Mouse (Mus musculus) kidney, postnatal 4 days (tissue): Measurements from ENCODE around the gene Ttc13.

Source experiments
- DNase-seq, 2 experiments: peaks; one replicate each; pipeline ENCODE4 v3.0.0; 2021; ENCODE audit warnings: mixed read lengths in 2 of 2

Ttc13 gene

DNA sequence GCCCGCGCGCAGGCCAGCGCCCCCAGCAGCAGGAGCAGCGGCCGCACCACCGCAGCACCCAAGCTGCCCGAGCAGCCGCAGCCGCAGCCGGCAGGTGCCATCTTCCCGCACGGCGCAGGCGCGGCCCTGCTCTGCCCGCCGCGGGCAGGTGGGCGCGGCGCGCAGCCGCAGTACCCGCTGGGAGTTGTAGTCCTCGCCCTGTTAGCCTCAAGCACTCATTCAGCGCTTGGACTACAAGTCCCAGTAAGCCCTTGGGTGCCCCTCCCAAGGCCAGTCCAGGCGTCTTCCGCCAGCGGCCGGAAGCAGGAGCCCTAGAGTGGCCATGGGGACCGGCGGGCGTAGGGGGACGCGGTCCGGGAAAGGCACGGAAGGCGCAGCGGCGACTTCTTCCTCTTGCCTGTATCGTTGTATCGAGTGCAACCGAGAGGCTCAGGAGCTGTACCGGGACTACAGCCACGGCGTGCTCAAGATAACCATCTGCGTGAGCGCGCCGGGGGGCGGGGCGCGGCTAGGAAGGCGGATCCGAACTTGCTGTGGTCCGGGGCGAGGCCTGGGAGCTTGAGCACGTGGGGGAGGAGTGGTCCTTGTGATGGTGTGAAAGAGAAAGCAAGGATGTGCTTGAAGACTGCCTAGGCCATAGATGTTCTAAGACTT lies at the start of gene Ttc13, which contains the start of gene Arv1:
Gene Ttc13, minus strand, starts transcription at position 122 of the 654 bp plus-strand sequence.
Gene Arv1, plus strand, starts transcription at position 278 of the 654 bp plus-strand sequence.
- peak; percentile 95 to 97 for DNase-seq

- no peak for DNase-seq
Observed at GRCm38 (mm10) chr8:124763061-124763460, 41.3 kb upstream of the Ttc13 start.

GRCm38 (mm10) chr8:124758544-124758943 lies 36.8 kb upstream of the Ttc13 start:
- DNase-seq: peak; percentile 80 to 81

GRCm38 (mm10) chr8:124756601-124757000 lies 34.8 kb upstream of the Ttc13 start:
- no peak for DNase-seq

DNA sequence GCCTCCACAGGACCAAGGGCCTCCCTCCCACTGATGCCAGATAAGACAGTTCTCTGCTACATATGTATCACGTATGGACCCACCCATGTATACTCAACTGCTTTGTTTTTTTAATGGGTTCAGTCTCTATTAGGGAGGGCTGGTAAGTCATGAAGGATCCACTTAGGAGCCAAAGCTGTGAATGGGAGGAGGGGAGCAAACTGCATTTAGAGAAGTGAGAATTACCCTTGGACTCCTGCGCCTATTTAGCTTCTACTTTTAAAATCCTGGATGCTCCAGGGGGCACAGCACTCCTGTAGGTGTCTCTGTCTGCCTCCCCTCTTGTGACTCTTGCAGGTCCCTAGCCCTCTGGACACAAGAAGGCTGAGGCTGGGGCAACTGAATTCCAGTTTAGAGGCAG lies 34.4 kb upstream of the Ttc13 start:
- DNase-seq: no peak

DNA sequence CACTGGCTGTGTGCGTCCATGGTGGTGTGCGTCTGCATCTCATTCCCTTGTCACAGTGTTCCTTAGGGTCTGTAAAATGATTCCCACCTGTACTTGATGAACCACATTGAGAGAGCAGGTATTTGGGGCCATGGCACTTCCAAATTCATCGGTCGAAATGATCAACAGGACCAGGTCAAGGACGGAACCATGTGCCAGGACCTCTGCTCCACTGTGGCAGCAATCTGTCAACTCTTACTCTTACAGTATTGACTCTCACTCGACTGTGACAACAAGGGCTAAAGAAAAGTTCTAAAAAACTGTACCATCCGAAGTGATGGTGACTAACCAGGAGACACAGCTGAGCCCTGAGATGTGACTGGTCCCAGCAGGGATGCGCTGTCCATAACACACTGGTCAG lies 33.7 kb upstream of the Ttc13 start:
- DNase-seq: no peak

DNA sequence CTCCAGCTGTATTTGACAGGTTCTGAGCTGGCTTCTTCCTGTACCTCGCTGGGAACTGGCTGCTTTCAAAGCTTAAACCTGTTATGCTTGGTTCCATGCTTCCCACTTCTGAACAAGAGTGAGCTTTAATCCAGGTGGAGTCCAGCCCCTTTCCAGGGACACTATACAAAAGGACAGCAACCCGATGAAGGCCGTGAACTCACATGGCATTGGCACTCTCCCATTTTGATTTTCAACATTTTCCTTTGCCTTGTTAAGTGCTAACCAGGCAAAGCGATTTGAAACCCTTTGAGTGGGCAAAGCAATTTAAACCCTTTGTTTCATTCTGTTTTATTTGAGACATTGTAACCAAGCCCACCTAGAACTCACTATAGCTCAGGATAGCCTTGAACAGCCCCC lies 33.0 kb upstream of the Ttc13 start:
- no peak for DNase-seq

DNA sequence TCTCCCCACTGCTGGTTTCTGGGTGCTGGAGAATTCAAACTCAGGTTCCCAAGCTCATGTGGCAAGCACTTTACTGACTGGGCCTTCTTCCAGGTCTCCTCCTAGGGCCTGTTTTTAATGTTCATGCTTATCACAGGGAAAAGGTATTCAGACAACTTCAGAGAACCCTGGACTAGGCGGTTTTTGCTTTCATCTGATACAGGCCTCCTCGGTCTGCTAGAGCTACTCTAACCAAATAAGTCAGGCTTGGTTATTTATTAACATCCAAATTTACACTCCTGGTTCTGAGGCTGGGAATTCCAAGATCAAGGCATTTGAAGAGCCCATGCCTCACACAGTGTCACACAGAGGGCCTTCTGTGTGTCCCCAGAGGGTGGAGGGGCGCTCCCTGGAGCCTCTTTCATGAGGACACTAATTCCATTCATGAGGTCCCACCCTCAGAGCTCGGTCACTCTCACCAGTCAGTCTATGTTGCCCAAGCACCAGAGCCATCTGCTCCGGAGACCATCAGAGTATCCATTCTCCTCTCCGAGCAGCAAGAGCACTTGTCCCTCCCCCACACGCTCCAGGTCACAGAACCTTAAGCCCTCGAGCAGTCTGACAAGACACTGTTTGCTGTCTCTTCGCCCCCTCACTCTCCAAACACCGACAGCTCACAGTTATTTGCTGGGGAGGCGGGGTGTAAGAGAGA lies 32.5 kb upstream of the Ttc13 start:
- DNase-seq: peak; percentile 54 to 73

- no peak for DNase-seq
Observed at GRCm38 (mm10) chr8:124752325-124752862, 30.6 kb upstream of the Ttc13 start.

DNA sequence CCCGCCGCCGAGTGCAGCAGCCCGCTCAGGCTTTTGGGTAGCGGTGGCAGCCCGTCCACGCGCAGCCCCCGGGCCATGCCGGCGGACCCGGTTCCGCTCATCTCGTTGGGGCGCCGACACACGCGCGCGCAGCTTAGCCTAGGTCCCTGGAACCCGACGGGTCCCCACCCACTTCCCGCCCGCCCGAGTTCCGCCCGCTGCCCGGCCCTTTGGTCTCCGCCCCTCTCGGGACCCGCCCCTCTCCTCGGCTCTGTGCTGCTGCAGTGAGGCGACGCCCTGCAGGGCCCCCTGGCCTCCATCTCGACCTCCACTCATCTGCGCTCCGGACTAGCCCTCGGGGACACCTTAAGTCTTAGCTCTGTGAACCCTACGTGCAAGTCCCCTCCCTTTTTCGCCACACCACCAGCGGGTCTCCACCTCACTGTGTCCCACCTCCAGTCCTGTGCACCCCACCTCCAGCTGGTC lies 30.0 kb upstream of the Ttc13 start, which contains the start of gene Fam89a:
Gene Fam89a, minus strand, starts transcription at position 124 of the 465 bp plus-strand sequence.
- peak; percentile 80 to 86 for DNase-seq

GRCm38 (mm10) chr8:124751191-124751590 lies 29.4 kb upstream of the Ttc13 start:
- peak; percentile 43 to 65 for DNase-seq

DNA sequence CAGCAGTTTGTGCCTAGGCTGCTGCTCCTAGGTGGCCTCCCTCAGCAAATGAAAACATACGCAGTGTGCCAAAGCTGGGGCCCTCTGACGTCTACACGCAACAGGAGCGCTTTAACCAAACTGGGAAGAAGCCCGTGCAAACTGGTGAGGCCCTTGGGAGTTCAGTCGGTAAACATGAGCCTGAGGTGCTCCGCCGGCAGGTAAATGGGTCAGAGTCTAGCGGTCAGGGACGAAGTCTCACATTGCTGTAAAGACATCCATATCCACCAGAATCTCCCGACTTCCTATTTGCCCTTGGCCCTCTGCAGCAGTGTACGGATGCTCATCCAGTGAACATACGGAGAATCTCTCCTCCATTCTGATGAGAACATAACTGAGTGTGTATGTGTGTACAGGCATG lies 24.9 kb upstream of the Ttc13 start:
- DNase-seq: no peak

DNA sequence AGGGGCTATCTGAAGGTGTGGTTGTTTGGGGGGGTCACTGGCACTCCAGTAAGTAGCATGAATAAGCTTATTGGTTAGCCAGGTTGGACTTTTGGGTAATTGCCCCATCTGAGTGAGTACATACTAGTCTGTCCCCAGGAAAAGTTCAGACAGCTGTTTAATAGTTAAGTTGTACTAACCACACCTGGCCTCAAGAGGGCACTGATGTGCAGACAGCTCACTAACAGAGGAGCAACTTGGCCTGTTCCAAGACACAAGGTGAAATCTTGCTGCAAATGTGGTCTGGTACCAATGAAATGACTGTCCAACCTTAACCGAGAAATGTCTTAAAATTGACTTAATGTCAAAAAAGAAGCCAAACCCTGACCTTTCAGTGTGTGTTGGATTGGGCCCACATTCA lies 17.5 kb upstream of the Ttc13 start:
- peak; percentile 43 to 51 for DNase-seq

- no peak for DNase-seq
Observed at GRCm38 (mm10) chr8:124735371-124735911, 13.7 kb upstream of the Ttc13 start.

DNA sequence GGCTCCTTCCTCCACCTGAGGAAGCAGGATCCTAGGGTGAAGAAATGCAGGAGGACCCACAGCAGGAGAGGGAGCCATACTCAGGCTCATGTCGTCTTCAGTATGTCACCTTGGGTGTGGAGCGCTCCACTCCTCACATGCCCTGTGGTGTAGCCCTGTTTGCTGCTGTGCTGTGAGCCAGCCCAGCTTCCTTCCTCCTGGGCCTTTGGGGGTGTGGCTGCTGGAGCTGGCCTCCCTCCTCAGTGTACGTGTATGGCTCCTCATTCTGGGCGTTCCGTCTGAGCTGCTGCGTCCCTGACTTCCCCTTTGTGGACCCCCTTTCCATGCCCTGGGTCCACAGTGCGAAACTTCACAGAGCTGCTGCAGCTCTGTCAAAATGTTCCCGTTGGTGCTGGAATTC lies 11.0 kb upstream of the Ttc13 start:
- DNase-seq: no peak

GRCm38 (mm10) chr8:124724301-124724700 lies 2.5 kb upstream of the Ttc13 start:
- no peak for DNase-seq

DNA sequence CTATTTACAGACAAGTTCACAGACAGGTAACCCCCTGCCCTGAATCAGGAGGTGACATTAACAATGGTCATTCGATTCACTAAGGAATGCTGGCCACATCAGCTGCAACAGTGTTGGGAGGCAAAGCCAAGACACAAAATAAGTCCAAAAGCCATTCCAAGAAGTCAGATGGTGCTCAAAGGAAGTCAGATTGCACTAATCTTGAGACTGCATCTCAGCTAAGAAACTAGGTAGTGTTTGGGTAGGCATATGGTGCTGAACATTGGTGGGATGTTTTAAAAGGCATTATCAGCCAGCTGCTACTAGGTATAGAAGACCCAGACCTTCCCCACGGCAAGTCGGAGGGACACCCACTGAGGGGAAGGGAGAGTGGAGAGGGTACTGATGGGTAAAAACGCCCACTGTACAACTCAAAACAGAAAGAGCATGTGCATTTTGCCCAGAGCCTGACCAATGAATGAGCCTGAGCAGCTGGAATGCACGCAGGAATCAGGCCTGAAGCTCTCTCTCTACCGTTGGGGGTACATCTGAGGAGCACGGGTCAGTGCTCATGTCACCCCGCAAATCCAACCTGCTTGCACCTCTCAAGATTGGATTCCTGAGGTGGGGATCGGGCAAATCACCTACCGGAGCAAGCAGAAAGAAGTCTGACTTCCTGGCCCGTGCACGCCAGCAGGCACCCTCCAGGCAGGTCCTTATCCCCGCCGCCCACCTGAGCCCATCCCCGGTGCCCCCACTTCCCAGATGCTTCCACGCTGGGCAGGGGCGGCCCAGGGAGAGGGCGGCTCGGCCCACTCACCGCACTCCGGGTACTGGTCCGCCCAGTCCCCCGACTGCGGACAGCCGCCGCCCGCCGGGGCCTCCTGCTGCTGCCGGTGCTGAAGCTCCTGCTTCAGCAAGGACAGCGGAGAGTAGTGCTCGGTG lies 583 bp downstream of the Ttc13 start:
- no peak for DNase-seq

DNA sequence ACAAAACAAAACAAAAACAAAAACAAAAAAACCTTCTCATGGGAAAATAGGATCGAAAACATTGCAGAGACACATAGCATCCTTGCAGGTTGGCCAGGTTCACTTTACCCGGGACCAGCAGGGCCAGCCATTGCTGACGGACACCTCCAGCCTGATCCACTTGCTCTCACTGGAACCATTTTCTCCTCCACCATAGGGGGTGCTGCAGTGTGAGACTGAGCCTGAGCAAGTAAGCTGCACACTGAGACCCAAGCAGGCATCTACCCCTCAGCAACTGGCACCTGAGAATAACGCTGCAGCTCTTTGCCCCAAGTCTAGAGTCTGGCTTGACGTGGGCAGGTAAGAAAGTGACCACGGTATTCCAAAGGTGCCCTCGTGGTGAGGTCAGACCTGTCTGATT lies 1.6 kb downstream of the Ttc13 start:
- peak in 1 of 2 experiments; percentile 27 for DNase-seq

DNA sequence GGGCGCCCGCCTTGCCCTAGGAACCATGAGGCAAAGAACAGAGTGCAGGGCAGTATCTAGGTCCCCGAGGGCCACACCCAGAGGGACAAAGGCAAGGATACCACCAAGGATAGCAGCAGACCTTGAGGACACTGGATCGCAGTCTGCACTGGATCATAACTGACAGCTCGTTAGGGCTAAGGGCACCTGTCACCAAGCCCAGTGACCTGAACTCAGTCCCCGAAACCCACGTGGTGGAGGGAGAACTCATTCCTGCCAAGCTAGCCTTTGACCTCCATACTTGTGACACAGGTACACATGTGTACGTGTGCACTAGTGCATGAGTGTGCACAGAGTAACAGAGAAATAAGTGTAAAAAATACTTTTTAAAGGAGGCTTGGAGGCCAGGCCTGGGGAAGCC lies 6.0 kb downstream of the Ttc13 start:
- no peak for DNase-seq

DNA sequence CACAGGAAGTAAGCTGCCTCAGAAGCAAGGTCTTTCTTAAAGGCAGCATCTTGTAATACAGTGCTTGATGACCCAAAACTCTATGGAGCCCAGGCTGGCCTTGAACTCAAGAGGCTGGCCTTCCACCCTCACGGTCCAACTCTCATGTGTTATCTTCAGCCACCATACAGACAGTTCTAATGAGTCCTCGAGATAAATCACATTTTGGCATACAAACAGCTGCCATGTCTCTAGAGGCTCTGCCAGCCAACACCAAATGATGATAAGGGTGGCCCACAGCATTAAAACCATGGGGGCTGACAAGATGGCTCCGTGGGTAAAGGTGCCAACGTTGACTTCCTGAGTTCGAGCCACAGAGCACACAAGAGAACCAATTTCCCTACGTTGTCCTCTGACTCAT lies 8.6 kb downstream of the Ttc13 start:
- no peak for DNase-seq

- DNase-seq: no peak
Observed at GRCm38 (mm10) chr8:124705823-124706222, 16.0 kb downstream of the Ttc13 start.

DNA sequence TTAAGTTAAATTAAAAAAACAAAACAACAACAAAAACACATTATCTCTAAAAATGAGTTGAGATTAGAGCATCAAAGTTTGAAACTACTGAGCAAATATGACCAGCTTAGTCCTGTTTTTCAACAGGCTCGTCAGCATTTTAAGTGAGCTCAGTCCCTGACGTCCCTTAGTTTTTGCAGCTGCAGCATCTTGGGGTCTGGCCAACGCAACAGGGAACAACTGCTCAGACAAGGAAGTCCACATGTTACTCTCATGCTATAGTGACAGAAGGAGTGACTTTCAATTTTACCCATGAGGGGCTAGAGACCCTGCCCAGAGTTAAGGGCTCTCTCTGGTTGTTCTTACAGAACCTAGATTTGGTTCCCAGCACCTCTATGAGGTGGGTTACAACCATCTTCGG lies 17.4 kb downstream of the Ttc13 start:
- no peak for DNase-seq

GRCm38 (mm10) chr8:124703526-124703925 lies 18.3 kb downstream of the Ttc13 start:
- DNase-seq: no peak
